ENCODE assay signal across 36 mouse cellular contexts in genomic region chr11:121052387-121052786, GRCm38 (mm10). TPM values are rescaled to one million over a fixed set of nuclear protein-coding genes. Genes with fewer than 3 reads are reported as not detected.
DNase-seq lines count a peak whose midpoint lies in the region; ATAC-seq lines count a peak whose summit lies in the region.
"Had no signal": no experiment of that assay in that cellular context is flagged by ENCODE, and none has a peak within 500 bp of the region (broad histone marks: within the 10 kb centered on the region; RNA-seq: fewer than 3 reads in every experiment).

No protein-coding gene starts in this region.

- DNase-seq in kidney, adult 18-20 months, result peak; percentile 49
- DNase-seq in kidney, postnatal 10 days, result peak; percentile 39
- peak; percentile 53 for DNase-seq in yolk sac, embryonic 10.5 days (ENCODE audit: low spot score)
- DNase-seq in layer of hippocampus, postnatal 25 days (ENCODE audit: extremely low spot score in 1 of 2, low spot score in 1 of 2), result no peak
- DNase-seq in heart, postnatal 10 days, result no peak
- DNase-seq: adrenal gland, postnatal 14 days; cerebellum, adult 11 months; cerebellum, adult 9-11 months; gastrocnemius, postnatal 10 days; liver, embryonic 13.5 days; lung, adult 18-20 months; retina, postnatal 1 day; right cerebral cortex, postnatal 14 days; thymus, postnatal 25 days had no signal

- WGBS in kidney, embryonic 16.5 days, result 60% methylated on average over 4 of the region's 4 CpGs
- WGBS in intestine, embryonic 15.5 days, result 60% methylated on average over 4 of the region's 4 CpGs

- intact Hi-C loops in heart, postnatal 10 days (cut with DNase I), result no loop called here

- H3K36me3 ChIP-seq in kidney, embryonic 16.5 days (ENCODE audit: insufficient read depth, low read length), result no peaks in the 10 kb centered on the region
- no peaks in the 10 kb centered on the region for H3K36me3 ChIP-seq in intestine, embryonic 15.5 days
- H3K36me3 ChIP-seq: embryonic facial prominence, embryonic 13.5 days; forebrain, embryonic 10.5 days; heart, embryonic 13.5 days; hindbrain, embryonic 10.5 days; hindbrain, embryonic 15.5 days; limb, embryonic 13.5 days; liver, embryonic 13.5 days; midbrain, embryonic 13.5 days; stomach, embryonic 15.5 days had no signal

- H3K4me2 ChIP-seq in kidney, embryonic 16.5 days (replicated peaks; ENCODE audit: low read depth, low read length), result no peak overlapping the region
- no peak overlapping the region for H3K4me2 ChIP-seq in intestine, embryonic 15.5 days (replicated peaks)
- H3K4me2 ChIP-seq: embryonic facial prominence, embryonic 13.5 days; heart, embryonic 13.5 days; hindbrain, embryonic 15.5 days; limb, embryonic 13.5 days; liver, embryonic 13.5 days; midbrain, embryonic 13.5 days; stomach, embryonic 15.5 days had no signal

- no peak for ATAC-seq in kidney, embryonic 16.5 days (ENCODE audit: low FRiP score, low TSS enrichment)
- peak; percentile 48; the same call in 1 of the 2 replicates for ATAC-seq in intestine, embryonic 15.5 days
- ATAC-seq: forebrain, embryonic 16.5 days; inflammation-experienced regulatory T-cells, adult 6 months; midbrain, embryonic 13.5 days had no signal

- no peak overlapping the region for H3K9ac ChIP-seq in kidney, embryonic 16.5 days (replicated peaks; ENCODE audit: low read length)
- no peak overlapping the region for H3K9ac ChIP-seq in intestine, embryonic 15.5 days
- H3K9ac ChIP-seq: embryonic facial prominence, embryonic 13.5 days; heart, embryonic 13.5 days; hindbrain, embryonic 15.5 days; limb, embryonic 13.5 days; liver, embryonic 13.5 days; midbrain, embryonic 13.5 days; stomach, embryonic 15.5 days had no signal

- no peaks in the 10 kb centered on the region for H3K27me3 ChIP-seq in kidney, embryonic 16.5 days (ENCODE audit: insufficient read depth, low read length)
- no peaks in the 10 kb centered on the region for H3K27me3 ChIP-seq in intestine, embryonic 15.5 days (replicated peaks)
- H3K27me3 ChIP-seq: embryonic facial prominence, embryonic 13.5 days; hindbrain, embryonic 15.5 days; limb, embryonic 13.5 days; liver, embryonic 13.5 days; midbrain, embryonic 13.5 days; stomach, embryonic 15.5 days had no signal

- H3K4me3 ChIP-seq in kidney, embryonic 16.5 days (ENCODE audit: low read length), result no peak overlapping the region
- H3K4me3 ChIP-seq in intestine, embryonic 15.5 days (replicated peaks), result no peak overlapping the region
- H3K4me3 ChIP-seq: embryonic facial prominence, embryonic 13.5 days; forebrain, embryonic 10.5 days; heart, embryonic 13.5 days; hindbrain, embryonic 10.5 days; hindbrain, embryonic 15.5 days; left cerebral cortex, adult 2 months; limb, embryonic 13.5 days; liver, embryonic 13.5 days; midbrain, embryonic 13.5 days; stomach, embryonic 15.5 days had no signal

- no peaks in the 10 kb centered on the region for H3K9me3 ChIP-seq in kidney, embryonic 16.5 days (ENCODE audit: low read length)
- H3K9me3 ChIP-seq in intestine, embryonic 15.5 days, result no peaks in the 10 kb centered on the region
- H3K9me3 ChIP-seq: embryonic facial prominence, embryonic 13.5 days; forebrain, embryonic 10.5 days; heart, embryonic 13.5 days; hindbrain, embryonic 10.5 days; hindbrain, embryonic 15.5 days; limb, embryonic 13.5 days; liver, embryonic 13.5 days; midbrain, embryonic 13.5 days; stomach, embryonic 15.5 days had no signal

- peaks cover 13% of the 10 kb centered on the region for H3K4me1 ChIP-seq in kidney, embryonic 16.5 days (ENCODE audit: insufficient read depth, low read length)
- H3K4me1 ChIP-seq in intestine, embryonic 15.5 days (replicated peaks), result peaks cover 8% of the 10 kb centered on the region; the same call in 1 of the 2 replicates
- H3K4me1 ChIP-seq: hindbrain, embryonic 15.5 days; midbrain, embryonic 13.5 days had no signal

- no peak overlapping the region for H3K27ac ChIP-seq in kidney, embryonic 16.5 days (ENCODE audit: low read length)
- no peak overlapping the region for H3K27ac ChIP-seq in intestine, embryonic 15.5 days
- H3K27ac ChIP-seq: embryonic facial prominence, embryonic 13.5 days; forebrain, embryonic 10.5 days; heart, embryonic 13.5 days; hindbrain, embryonic 10.5 days; hindbrain, embryonic 15.5 days; left cerebral cortex, adult 2 months; limb, embryonic 13.5 days; liver, embryonic 13.5 days; macrophage; midbrain, embryonic 13.5 days; stomach, embryonic 15.5 days had no signal

RNA-seq across cellular contexts. Expression of gene Sectm1b, which starts 11.0 kb away (rescaled TPM):
- 0.10 and 0.21 TPM in 2 replicates for polyA plus RNA-seq in kidney, embryonic 16.5 days (2015; fragmentation: Nextera tagmentation; extraction: Ambion mirVana)
- polyA plus RNA-seq in intestine, embryonic 15.5 days (2015; fragmentation: Nextera tagmentation; extraction: Ambion mirVana), result 0.73 and 0.93 TPM in 2 replicates
- not detected for total RNA-seq in layer of hippocampus, postnatal 25 days (2021)
- total RNA-seq in heart, postnatal 10 days (2021), result not detected
- total RNA-seq: adrenal gland, postnatal 14 days; gastrocnemius, postnatal 10 days; heart, adult 8-10 months; heart, postnatal 14 days; layer of hippocampus, adult 18-20 months; layer of hippocampus, postnatal 10 days; left cerebral cortex, adult 2 months; left cerebral cortex, postnatal 25 days; megakaryocyte-erythroid progenitor cell, adult 5-6 weeks; monocyte, adult 5-6 weeks had no signal
- polyA plus RNA-seq: forebrain, embryonic 10.5 days; forebrain, embryonic 16.5 days; heart, embryonic 13.5 days; hindbrain, embryonic 10.5 days; hindbrain, embryonic 15.5 days; inflammation-experienced regulatory T-cells, adult 6 months; limb, embryonic 13.5 days; macrophage; midbrain, embryonic 13.5 days; neural tube, embryonic 14.5 days had no signal

RNA-seq across cellular contexts. Expression of gene Cd7, which starts 13.2 kb away (rescaled TPM):
- 0.97 TPM in 1 of 2 replicates, not detected in the other for polyA plus RNA-seq in kidney, embryonic 16.5 days (2015; fragmentation: Nextera tagmentation; extraction: Ambion mirVana)
- polyA plus RNA-seq in intestine, embryonic 15.5 days (2015; fragmentation: Nextera tagmentation; extraction: Ambion mirVana), result 5.6 and 6.1 TPM in 2 replicates
- total RNA-seq in layer of hippocampus, postnatal 25 days (2021), result not detected
- under 1 TPM in 1 of 2 experiments, not detected in 1; 0.26 TPM for total RNA-seq in heart, postnatal 10 days (2021)
- total RNA-seq: gastrocnemius, postnatal 10 days; layer of hippocampus, adult 18-20 months; layer of hippocampus, postnatal 10 days had no signal
- polyA plus RNA-seq: forebrain, embryonic 10.5 days; forebrain, embryonic 16.5 days; hindbrain, embryonic 10.5 days; hindbrain, embryonic 15.5 days; limb, embryonic 13.5 days; neural tube, embryonic 14.5 days had no signal

RNA-seq across cellular contexts. Expression of gene Sectm1a, which starts 28.6 kb away (rescaled TPM):
- 0.41 TPM in 1 of 2 replicates, not detected in the other for polyA plus RNA-seq in kidney, embryonic 16.5 days (2015; fragmentation: Nextera tagmentation; extraction: Ambion mirVana)
- 3.0 and 5.1 TPM in 2 replicates for polyA plus RNA-seq in intestine, embryonic 15.5 days (2015; fragmentation: Nextera tagmentation; extraction: Ambion mirVana)
- total RNA-seq in layer of hippocampus, postnatal 25 days (2021), result not detected
- not detected for total RNA-seq in heart, postnatal 10 days (2021)
- total RNA-seq: adrenal gland, postnatal 14 days; heart, adult 8-10 months; heart, postnatal 14 days; layer of hippocampus, adult 18-20 months; layer of hippocampus, postnatal 10 days; left cerebral cortex, adult 2 months; left cerebral cortex, postnatal 25 days; megakaryocyte-erythroid progenitor cell, adult 5-6 weeks; monocyte, adult 5-6 weeks had no signal
- polyA plus RNA-seq: forebrain, embryonic 10.5 days; forebrain, embryonic 16.5 days; heart, embryonic 13.5 days; hindbrain, embryonic 10.5 days; inflammation-experienced regulatory T-cells, adult 6 months; macrophage; midbrain, embryonic 13.5 days; neural tube, embryonic 14.5 days had no signal

Comparison
In these comparisons a context has a peak if more than half of its experiments do, and no peak if none do; other contexts are left out.
1. DNase-seq: peak in kidney, adult 18-20 months (single experiment), kidney, postnatal 10 days (single experiment) and yolk sac, embryonic 10.5 days (single experiment); none in layer of hippocampus, postnatal 25 days (0 of 2) and heart, postnatal 10 days (0 of 2).